15 mouse cellular contexts compared by ENCODE assay signal in the genomic region with DNA sequence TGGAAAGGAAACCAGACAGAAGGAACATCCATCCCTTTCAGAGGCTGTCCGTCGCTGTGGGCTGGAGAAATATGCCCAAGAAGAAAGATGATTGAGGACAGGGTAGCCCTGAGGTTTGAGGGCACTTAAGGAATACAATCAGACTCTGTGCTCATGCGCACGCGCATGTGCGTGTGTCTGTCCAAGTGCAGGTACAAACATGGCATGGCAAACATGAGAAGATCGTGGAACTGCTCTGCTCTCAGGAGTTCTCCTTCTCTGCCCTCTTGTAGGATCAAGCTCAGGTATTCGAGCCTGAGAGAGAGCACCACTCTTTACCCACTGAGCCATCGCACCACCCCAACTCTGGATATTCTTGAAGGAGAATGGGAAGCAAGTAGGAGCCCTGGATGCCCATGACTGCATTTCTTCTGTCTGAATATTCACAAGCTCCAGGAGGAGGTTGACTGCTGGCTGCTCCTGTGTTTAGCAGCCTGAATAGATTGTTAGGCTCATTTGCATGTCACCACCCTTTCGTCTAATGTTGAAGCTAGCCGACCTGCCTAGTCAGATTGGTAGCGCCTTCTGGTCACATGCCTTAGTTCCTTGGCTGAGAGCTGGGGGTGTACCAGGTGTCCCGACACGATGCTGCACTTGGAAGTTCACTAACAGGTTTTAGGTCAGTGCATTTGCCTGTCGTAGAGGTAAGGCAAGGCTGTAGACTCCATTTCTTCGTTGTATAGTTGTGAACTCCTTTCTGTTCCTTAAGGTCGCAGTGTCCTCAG. TPM values are rescaled to one million over a fixed set of nuclear protein-coding genes. Genes with fewer than 3 reads are reported as not detected.
DNase-seq lines count a peak whose midpoint lies in the region; ATAC-seq and TF ChIP-seq lines count a peak whose summit lies in the region.
"Had no signal": no experiment of that assay in that cellular context is flagged by ENCODE, and none has a peak within 500 bp of the region (broad histone marks: within the 10 kb centered on the region; RNA-seq: fewer than 3 reads in every experiment).

No protein-coding gene starts in this region.

- ATAC-seq in heart, embryonic 13.5 days (ENCODE audit: extremely low read depth, insufficient number of reproducible peaks, low FRiP score, low TSS enrichment), result no peak
- ATAC-seq in stomach, postnatal 0 days (ENCODE audit: low FRiP score, low TSS enrichment), result peak; percentile 59
- ATAC-seq: Patski had no signal

- 66% methylated on average over 17 of the region's 17 CpGs for WGBS in heart, embryonic 13.5 days
- WGBS in stomach, postnatal 0 days, result 68% methylated on average over 17 of the region's 17 CpGs

- TF ChIP-seq POLR2A in testis, adult 2 months (IDR thresholded peaks at IDR 0.05; ENCODE audit: control insufficient read depth, low read depth, low read length), result no peak

- TF ChIP-seq EP300 in stomach, postnatal 0 days (optimal IDR thresholded peaks at IDR 0.05), result no peak

- no peak for DNase-seq in heart, postnatal 36 days
- no peak for DNase-seq in testis, postnatal 10 days (ENCODE audit: low spot score)
- DNase-seq in kidney, postnatal 14 days, result peak; percentile 55
- peak; percentile 64 for DNase-seq in stomach, postnatal 0 days (ENCODE audit: low spot score)
- DNase-seq in adrenal gland, postnatal 25 days, result no peak
- DNase-seq in T-cell, adult 2 months (ENCODE audit: low spot score), result no peak
- DNase-seq: adrenal gland, adult 8-10 months had no signal

- no peak overlapping the region for H3K27ac ChIP-seq in heart, embryonic 13.5 days (replicated peaks)
- no peak overlapping the region for H3K27ac ChIP-seq in testis, adult 2 months (ENCODE audit: control insufficient read depth, insufficient read depth, low read depth, low read length)
- peak overlapping the region; percentile 61 for H3K27ac ChIP-seq in stomach, postnatal 0 days (replicated peaks)
- H3K27ac ChIP-seq: hindbrain, embryonic 15.5 days; stomach, embryonic 15.5 days had no signal

- peak overlapping the region; percentile 34; the same call in 1 of the 2 replicates for H3K9ac ChIP-seq in heart, embryonic 13.5 days
- no peak overlapping the region for H3K9ac ChIP-seq in stomach, postnatal 0 days (ENCODE audit: low read length)
- H3K9ac ChIP-seq: hindbrain, embryonic 15.5 days; stomach, embryonic 15.5 days had no signal

- 0 out of 2 replicates have a peak overlapping the region, but pooled peaks have one; percentile 20 for H3K4me2 ChIP-seq in heart, embryonic 13.5 days
- no peak overlapping the region for H3K4me2 ChIP-seq in stomach, postnatal 0 days (replicated peaks; ENCODE audit: low read depth)
- H3K4me2 ChIP-seq: hindbrain, embryonic 15.5 days; liver, embryonic 11.5 days; stomach, embryonic 15.5 days had no signal

- no peak overlapping the region for H3K4me3 ChIP-seq in heart, embryonic 13.5 days
- H3K4me3 ChIP-seq in testis, adult 2 months (ENCODE audit: control insufficient read depth, low read depth, low read length), result peak overlapping the region; percentile 35; the same call in 1 of the 2 replicates
- H3K4me3 ChIP-seq in stomach, postnatal 0 days (ENCODE audit: low read depth, low read length), result no peak overlapping the region
- H3K4me3 ChIP-seq: hindbrain, embryonic 15.5 days; megakaryocyte, embryonic 14.5 days; myocyte; stomach, embryonic 15.5 days had no signal

- no peaks in the 10 kb centered on the region for H3K9me3 ChIP-seq in heart, embryonic 13.5 days
- H3K9me3 ChIP-seq in stomach, postnatal 0 days (ENCODE audit: control insufficient read depth, low read length), result no peaks in the 10 kb centered on the region
- H3K9me3 ChIP-seq: hindbrain, embryonic 15.5 days; megakaryocyte, embryonic 14.5 days; stomach, embryonic 15.5 days had no signal

- H3K27me3 ChIP-seq in heart, embryonic 13.5 days (replicated peaks), result no peaks in the 10 kb centered on the region
- no peaks in the 10 kb centered on the region for H3K27me3 ChIP-seq in testis, adult 2 months (ENCODE audit: control insufficient read depth, insufficient read depth, low read length)
- H3K27me3 ChIP-seq in stomach, postnatal 0 days (ENCODE audit: control insufficient read depth, insufficient read depth, low read length), result no peaks in the 10 kb centered on the region
- H3K27me3 ChIP-seq: hindbrain, embryonic 15.5 days; megakaryocyte, embryonic 14.5 days; Patski; stomach, embryonic 15.5 days had no signal

- H3K36me3 ChIP-seq in heart, embryonic 13.5 days, result no peaks in the 10 kb centered on the region; the same call in 1 of the 2 replicates
- H3K36me3 ChIP-seq in testis, adult 2 months (ENCODE audit: control insufficient read depth, insufficient read depth, low read length), result no peaks in the 10 kb centered on the region
- H3K36me3 ChIP-seq in stomach, postnatal 0 days (ENCODE audit: control insufficient read depth, insufficient read depth, low read length), result no peaks in the 10 kb centered on the region
- H3K36me3 ChIP-seq: hindbrain, embryonic 15.5 days; stomach, embryonic 15.5 days had no signal

- no peak for TF ChIP-seq CTCF in testis, adult 2 months (IDR thresholded peaks at IDR 0.05; ENCODE audit: control insufficient read depth, insufficient read depth, insufficient replicate concordance, low read depth, low read length)
- TF ChIP-seq CTCF in stomach, postnatal 0 days (IDR thresholded peaks at IDR 0.05; ENCODE audit: low read depth), result no peak

- peaks cover 93% of the 10 kb centered on the region for H3K4me1 ChIP-seq in heart, embryonic 13.5 days
- peaks cover 3% of the 10 kb centered on the region; the same call in 1 of the 2 replicates for H3K4me1 ChIP-seq in testis, adult 2 months (ENCODE audit: control insufficient read depth, insufficient read depth, low read length)
- H3K4me1 ChIP-seq in stomach, postnatal 0 days (replicated peaks; ENCODE audit: control insufficient read depth, insufficient read depth), result peaks cover 29% of the 10 kb centered on the region

- intact Hi-C loops in heart, postnatal 36 days (cut with DNase I), result no loop called here

RNA-seq across cellular contexts. Expression of a gene that starts 7.3 kb away (rescaled TPM):
- polyA plus RNA-seq in heart, embryonic 13.5 days (2015; fragmentation: Nextera tagmentation; extraction: Ambion mirVana), result 8.9 and 11.9 TPM in 2 replicates
- 10 to 100 TPM; 18.7 to 20.3 TPM for total RNA-seq in heart, postnatal 36 days (2021)
- 51.4 and 55.4 TPM in 2 replicates for polyA plus RNA-seq in testis, adult 2 months (2012; rRNA removed)
- 7.6 and 9.2 TPM in 2 replicates for polyA plus RNA-seq in stomach, postnatal 0 days (2015; fragmentation: Nextera tagmentation; extraction: Ambion mirVana)
- total RNA-seq in adrenal gland, postnatal 25 days (2021), result 27.7 and 28.6 TPM in 2 replicates

RNA-seq across cellular contexts. Expression of a gene that starts 34.5 kb away (rescaled TPM):
- polyA plus RNA-seq in heart, embryonic 13.5 days (2015; fragmentation: Nextera tagmentation; extraction: Ambion mirVana), result 213 and 243 TPM in 2 replicates
- 10 to 100 TPM; 54.3 to 55.2 TPM for total RNA-seq in heart, postnatal 36 days (2021)
- polyA plus RNA-seq in testis, adult 2 months (2012; rRNA removed), result 31.5 and 38.2 TPM in 2 replicates
- 159 and 166 TPM in 2 replicates for polyA plus RNA-seq in stomach, postnatal 0 days (2015; fragmentation: Nextera tagmentation; extraction: Ambion mirVana)
- total RNA-seq in adrenal gland, postnatal 25 days (2021), result 74.3 and 95.5 TPM in 2 replicates

Comparison
In these comparisons a context has a peak if more than half of its experiments do, and no peak if none do; other contexts are left out.
1. DNase-seq: peak in kidney, postnatal 14 days (single experiment) and stomach, postnatal 0 days (single experiment); none in heart, postnatal 36 days (0 of 2), testis, postnatal 10 days (single experiment), adrenal gland, postnatal 25 days (single experiment) and T-cell, adult 2 months (single experiment).